Mouse (Mus musculus): Measurements from ENCODE around the gene Dnpep. TPM values are rescaled to one million over a fixed set of nuclear protein-coding genes. Genes with fewer than 3 reads are reported as not detected.
A peak's percentile ranks its signal among the peaks of the same experiment; 100 is the strongest.

Gene Dnpep
- polyA plus RNA-seq, 2 experiments, result 35.6 to 43.4 TPM

- peak; percentile 59 to 77 (median 69) for DNase-seq (ENCODE audit: low read depth in 3 of 3, low spot score in 3 of 3)
- Histone ChIP-seq H3K27ac (peak overlapping the region; percentile 85), H3K36me3 (replicated peaks; ENCODE audit: control insufficient read depth, insufficient read depth, low read depth) (no peaks in the 10 kb centered on the region), H3K27me3 (ENCODE audit: control insufficient read depth, insufficient read depth, low read length) (no peaks in the 10 kb centered on the region), H3K9me3 (ENCODE audit: control insufficient read depth, low read length) (no peaks in the 10 kb centered on the region), H3K4me2 (ENCODE audit: low read depth) (peak overlapping the region; percentile 93), H3K9ac (replicated peaks) (peak overlapping the region; percentile 73), H3K4me1 (replicated peaks; ENCODE audit: control insufficient read depth in 2 of 2, insufficient read depth in 2 of 2, low read length in 1 of 2) (peaks cover 6 to 9% of the 10 kb centered on the region in 2 experiments; a peak in 3 of 4 replicates), H3K4me3 (ENCODE audit: insufficient read depth in 1 of 2, low read depth in 2 of 2, low read length in 2 of 2) (peak overlapping the region; percentile 65 to 85)
- under 1% methylated on average over 20 of the region's 20 CpGs for WGBS (ENCODE audit: insufficient replicate concordance)
- TF ChIP-seq EP300 (IDR thresholded peaks at IDR 0.05; ENCODE audit: low read depth) (no peak), CTCF (IDR thresholded peaks at IDR 0.05; ENCODE audit: low read depth) (peak; percentile 50)
- ATAC-seq (ENCODE audit: insufficient read depth), result peak; percentile 22
Observed at GRCm38 (mm10) chr1:75316861-75317240, 939 bp downstream of the Dnpep start.

- H3K9me3 ChIP-seq (ENCODE audit: control insufficient read depth, low read length), result no peaks in the 10 kb centered on the region
- 77% methylated on average over 29 of the region's 29 CpGs for WGBS (ENCODE audit: insufficient replicate concordance)
Observed at GRCm38 (mm10) chr1:75315456-75316365, 2.1 kb downstream of the Dnpep start.

GRCm38 (mm10) chr1:75315011-75315410 lies 2.8 kb downstream of the Dnpep start:
- Histone ChIP-seq H3K4me3 (ENCODE audit: insufficient read depth in 1 of 2, low read depth in 2 of 2, low read length in 2 of 2) (no peak overlapping the region), H3K36me3 (replicated peaks; ENCODE audit: control insufficient read depth, insufficient read depth, low read depth) (no peaks in the 10 kb centered on the region; the same call in 1 of the 2 replicates), H3K27me3 (ENCODE audit: control insufficient read depth, insufficient read depth, low read length) (no peaks in the 10 kb centered on the region), H3K9me3 (ENCODE audit: control insufficient read depth, low read length) (no peaks in the 10 kb centered on the region), H3K27ac (no peak overlapping the region), H3K9ac (replicated peaks) (no peak overlapping the region), H3K4me2 (ENCODE audit: low read depth) (no peak overlapping the region), H3K4me1 (replicated peaks; ENCODE audit: control insufficient read depth in 2 of 2, insufficient read depth in 2 of 2, low read length in 1 of 2) (peaks cover 6 to 9% of the 10 kb centered on the region in 2 experiments; a peak in 3 of 4 replicates)
- no peak for DNase-seq (ENCODE audit: low read depth in 3 of 3, low spot score in 3 of 3)
- WGBS (ENCODE audit: insufficient replicate concordance), result 75% methylated on average over 6 of the region's 6 CpGs
- no peak for ATAC-seq (ENCODE audit: insufficient read depth)
- TF ChIP-seq CTCF (IDR thresholded peaks at IDR 0.05; ENCODE audit: low read depth) (no peak), EP300 (IDR thresholded peaks at IDR 0.05; ENCODE audit: low read depth) (no peak)

More at GRCm38 (mm10) chr1:75315456-75316365, 2.1 kb downstream of the Dnpep start:
- Histone ChIP-seq H3K4me2 (ENCODE audit: low read depth) (peak overlapping the region; percentile 93), H3K9ac (replicated peaks) (no peak overlapping the region), H3K27ac (no peak overlapping the region), H3K36me3 (replicated peaks; ENCODE audit: control insufficient read depth, insufficient read depth, low read depth) (no peaks in the 10 kb centered on the region), H3K4me3 (ENCODE audit: insufficient read depth in 1 of 2, low read depth in 2 of 2, low read length in 2 of 2) (peak overlapping the region; percentile 65 to 85), H3K27me3 (ENCODE audit: control insufficient read depth, insufficient read depth, low read length) (no peaks in the 10 kb centered on the region), H3K4me1 (replicated peaks; ENCODE audit: control insufficient read depth in 2 of 2, insufficient read depth in 2 of 2, low read length in 1 of 2) (peaks cover 6 to 9% of the 10 kb centered on the region in 2 experiments; a peak in 3 of 4 replicates)
- no peak for DNase-seq (ENCODE audit: low read depth in 3 of 3, low spot score in 3 of 3)
- no peak for TF ChIP-seq EP300 (IDR thresholded peaks at IDR 0.05; ENCODE audit: low read depth)
- TF ChIP-seq CTCF (IDR thresholded peaks at IDR 0.05; ENCODE audit: low read depth), result 0 out of 2 replicates have a peak, but pooled peaks have one; percentile 1
- no peak for ATAC-seq (ENCODE audit: insufficient read depth)

GRCm38 (mm10) chr1:75311694-75312093 lies 6.1 kb downstream of the Dnpep start:
- Histone ChIP-seq H3K36me3 (replicated peaks; ENCODE audit: control insufficient read depth, insufficient read depth, low read depth) (no peaks in the 10 kb centered on the region; the same call in 1 of the 2 replicates), H3K27me3 (ENCODE audit: control insufficient read depth, insufficient read depth, low read length) (no peaks in the 10 kb centered on the region), H3K4me3 (ENCODE audit: insufficient read depth in 1 of 2, low read depth in 2 of 2, low read length in 2 of 2) (no peak overlapping the region), H3K4me1 (replicated peaks; ENCODE audit: control insufficient read depth in 2 of 2, insufficient read depth in 2 of 2, low read length in 1 of 2) (peaks cover 6% of the 10 kb centered on the region in 2 experiments; a peak in 2 of 4 replicates), H3K4me2 (ENCODE audit: low read depth) (no peak overlapping the region), H3K9ac (replicated peaks) (no peak overlapping the region), H3K27ac (no peak overlapping the region), H3K9me3 (ENCODE audit: control insufficient read depth, low read length) (no peaks in the 10 kb centered on the region)
- no peak for DNase-seq (ENCODE audit: low read depth in 3 of 3, low spot score in 3 of 3)
- no peak for ATAC-seq (ENCODE audit: insufficient read depth)
- TF ChIP-seq CTCF (IDR thresholded peaks at IDR 0.05; ENCODE audit: low read depth) (no peak), EP300 (IDR thresholded peaks at IDR 0.05; ENCODE audit: low read depth) (no peak)
- 79% methylated on average over 6 of the region's 6 CpGs for WGBS (ENCODE audit: insufficient replicate concordance)

- DNase-seq (ENCODE audit: low read depth in 3 of 3, low spot score in 3 of 3) (no peak), ATAC-seq (ENCODE audit: insufficient read depth) (no peak)
- no peaks in the 10 kb centered on the region for H3K4me1 ChIP-seq (replicated peaks; ENCODE audit: control insufficient read depth in 2 of 2, insufficient read depth in 2 of 2, low read length in 1 of 2)
- 53% methylated on average over 2 of the region's 2 CpGs for WGBS (ENCODE audit: insufficient replicate concordance)
- no peak overlapping the region for H3K4me3 ChIP-seq (ENCODE audit: insufficient read depth in 1 of 2, low read depth in 2 of 2, low read length in 2 of 2)
- no peaks in the 10 kb centered on the region for H3K36me3 ChIP-seq (replicated peaks; ENCODE audit: control insufficient read depth, insufficient read depth, low read depth)
- no peak overlapping the region for H3K9ac ChIP-seq (replicated peaks)
- H3K9me3 ChIP-seq (ENCODE audit: control insufficient read depth, low read length), result no peaks in the 10 kb centered on the region
- no peak overlapping the region for H3K4me2 ChIP-seq (ENCODE audit: low read depth)
- no peak overlapping the region for H3K27ac ChIP-seq
- H3K27me3 ChIP-seq (ENCODE audit: control insufficient read depth, insufficient read depth, low read length), result no peaks in the 10 kb centered on the region
- TF ChIP-seq CTCF (IDR thresholded peaks at IDR 0.05; ENCODE audit: low read depth) (no peak), EP300 (IDR thresholded peaks at IDR 0.05; ENCODE audit: low read depth) (no peak)
Observed at GRCm38 (mm10) chr1:75304662-75305061, 13.1 kb downstream of the Dnpep start.

All from liver, embryonic 14.5 days (tissue).